Mouse (Mus musculus): ENCODE results near the gene Lsamp.

DNA sequence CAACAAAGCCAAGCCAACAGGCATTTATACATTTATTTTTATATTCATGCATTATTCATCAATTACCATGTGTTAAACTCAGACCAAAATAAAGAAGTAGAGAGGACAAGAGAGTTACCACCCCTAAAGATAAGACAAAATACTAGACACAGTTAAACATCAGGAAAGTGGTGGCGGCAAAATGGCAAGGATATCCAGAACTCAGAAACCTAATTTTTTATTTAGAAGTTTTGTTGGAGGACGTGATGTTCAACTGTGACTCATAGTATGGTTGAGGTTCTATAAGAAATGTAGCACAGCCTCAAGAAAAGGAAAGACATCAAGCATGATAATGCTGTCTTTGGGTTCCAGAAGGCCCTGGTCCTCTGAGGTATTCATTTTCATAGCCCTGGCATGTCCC, 1104.5 kb downstream of the Lsamp start:
- no peak for TF ChIP-seq HCFC1 (IDR thresholded peaks at IDR 0.05; ENCODE audit: borderline replicate concordance, insufficient read depth, low read length)
- TF ChIP-seq ZNF384 (IDR thresholded peaks at IDR 0.05; ENCODE audit: low read depth, low read length) = no peak
- no peak for TF ChIP-seq CHD2 (IDR thresholded peaks at IDR 0.05; ENCODE audit: low read depth, low read length)
